Mouse (Mus musculus) E14TG2a.4 (cell line): Measurements from ENCODE around the gene Serac1.

ENCODE experiments used
- CTCF ChIP-seq: conservative IDR thresholded peaks from 2 replicates; pipeline ENCODE4 v1.5.1; 2014; ENCODE audit warnings: low read length
- NANOG ChIP-seq: IDR thresholded peaks from 2 replicates; pipeline ENCODE4 v1.6.1; 2014; ENCODE audit warnings: borderline replicate concordance, low read length, mixed read lengths

- peak; percentile 81 for TF ChIP-seq CTCF
- TF ChIP-seq NANOG: no peak
Measured at GRCm38 (mm10) chr17:6097884-6098283, 18.3 kb upstream of the Serac1 start.
